Mouse (Mus musculus) neural tube, embryonic 14.5 days (tissue): ENCODE data around the gene Btbd35f13. TPM values are rescaled to one million over a fixed set of nuclear protein-coding genes. Genes with fewer than 3 reads are reported as not detected.
"Not testable (repeated sequence)": the region's sequence is repeated elsewhere in the genome, so short reads cannot be mapped to it uniquely, and the experiment has no call there.

Experiments used
- ATAC-seq: fragments of 200-750 bp; cut with Nextera tagmentation; 2 replicates; pipeline ENCODE4 v1.8.0; 2017; ENCODE audit warnings: low read depth, mild to moderate bottlenecking, moderate TSS enrichment, moderate library complexity
- H3K27ac ChIP-seq: fragments of 300-500 bp; sonication (generic); 2 replicates; pipeline ENCODE4 v1.5.1; 2014; ENCODE audit warnings: low read depth, mild to moderate bottlenecking, control low read depth, low read length, moderate library complexity, mixed read lengths
- H3K27me3 ChIP-seq: fragments of 300-500 bp; sonication (generic); 2 replicates; pipeline ENCODE4 v1.6.1; 2014; ENCODE audit warnings: low read length; ENCODE audit not compliant: control insufficient read depth, insufficient read depth
- H3K36me3 ChIP-seq: fragments of 300-500 bp; sonication (generic); 2 replicates; pipeline ENCODE4 v1.6.1; 2014; ENCODE audit warnings: low read length, mixed read lengths; ENCODE audit not compliant: control insufficient read depth, insufficient read depth
- H3K4me1 ChIP-seq: fragments of 300-500 bp; sonication (generic); 2 replicates; pipeline ENCODE4 v1.6.1; 2014; ENCODE audit warnings: low read length; ENCODE audit not compliant: control insufficient read depth, insufficient read depth
- H3K4me2 ChIP-seq: fragments of 300-500 bp; sonication (generic); 2 replicates; pipeline ENCODE4 v1.6.1; 2014; ENCODE audit warnings: mild to moderate bottlenecking, low read depth, low read length, control low read depth
- H3K4me3 ChIP-seq: fragments of 300-500 bp; sonication (generic); 2 replicates; pipeline ENCODE4 v1.5.1; 2014; ENCODE audit warnings: low read depth, low read length, control low read depth, mixed read lengths
- H3K9ac ChIP-seq: fragments of 300-500 bp; sonication (generic); replicated peaks from 2 replicates; pipeline ENCODE4 v1.6.1; 2014; ENCODE audit warnings: low read depth, mild to moderate bottlenecking, control low read depth, low read length, mixed read lengths
- H3K9me3 ChIP-seq: fragments of 300-500 bp; sonication (generic); 2 replicates; pipeline ENCODE4 v1.6.1; 2016; ENCODE audit warnings: low read length; ENCODE audit not compliant: control insufficient read depth
- WGBS: fragments of 180-500 bp; shearing (Covaris S2); extraction: QIAGEN DNeasy Blood & Tissue Kit; methylation state at CpG from one replicate; pipeline ENCODE4 v1.1.7; 2014; 5-methylcytosine and 5-hydroxymethylcytosine counted together
- polyA plus RNA-seq: library from polyadenylated mRNA; unstranded; fragments of >200 nt; fragmentation: Nextera tagmentation; extraction: Ambion mirVana; gene quantifications from 2 replicates; pipeline ENCODE4 v1.2.1, GENCODE M21; 2014

Gene Btbd35f13
- not detected in 2 replicates for polyA plus RNA-seq

- not testable (repeated sequence) for H3K27ac ChIP-seq, ATAC-seq, H3K4me3 ChIP-seq, H3K36me3 ChIP-seq, H3K27me3 ChIP-seq, H3K4me2 ChIP-seq, H3K4me1 ChIP-seq, H3K9me3 ChIP-seq, H3K9ac ChIP-seq
- WGBS: 62% methylated on average over 2 of the region's 3 CpGs
Observed at GRCm38 (mm10) chrX:33656872-33657271, at the start of gene Btbd35f13. Btbd35f13 (plus strand) TSS chrX:33657172.

GRCm38 (mm10) chrX:33702249-33702648 lies 45.3 kb downstream of the Btbd35f13 start, which contains the start of gene Btbd35f14:
Btbd35f14 (minus strand) TSS chrX:33702349.
- H3K27me3 ChIP-seq, H3K9me3 ChIP-seq, H3K9ac ChIP-seq, H3K4me2 ChIP-seq, H3K4me3 ChIP-seq, H3K4me1 ChIP-seq, H3K36me3 ChIP-seq, H3K27ac ChIP-seq, ATAC-seq: not testable (repeated sequence)
- no CpG with 5 or more reads among the region's 3 CpGs for WGBS

Other genes with a start within 250 kb of the Btbd35f13 start
- not detected in 2 replicates for gene Btbd35f15, start 79.9 kb upstream of the Btbd35f13 start, polyA plus RNA-seq
- gene Btbd35f14, start 45.2 kb downstream of the Btbd35f13 start, polyA plus RNA-seq: not detected in 2 replicates